Mouse (Mus musculus) midbrain, postnatal 0 days (tissue): Measurements from ENCODE around the gene Hc. TPM values are rescaled to one million over a fixed set of nuclear protein-coding genes. Genes with fewer than 3 reads are reported as not detected.

Experiments used
- ATAC-seq: fragments of 200-750 bp; cut with Nextera tagmentation; 2 replicates; pipeline ENCODE4 v1.8.0; 2017; ENCODE audit warnings: moderate number of reproducible peaks, mild to moderate bottlenecking, moderate TSS enrichment, moderate library complexity; ENCODE audit not compliant: low FRiP score
- DNase-seq: peaks from one replicate; pipeline ENCODE4 v3.0.0-alpha.2; 2015; ENCODE audit warnings: low spot score
- H3K27ac ChIP-seq: fragments of 300-500 bp; sonication (generic); 2 replicates; pipeline ENCODE4 v1.5.1; 2014; ENCODE audit warnings: low read depth, mild to moderate bottlenecking, low read length, mixed read lengths
- H3K27me3 ChIP-seq: fragments of 300-500 bp; sonication (generic); 2 replicates; pipeline ENCODE4 v1.6.1; 2014; ENCODE audit warnings: low read length, control low read depth, mixed read lengths; ENCODE audit not compliant: insufficient read depth
- H3K36me3 ChIP-seq: fragments of 300-500 bp; sonication (generic); 2 replicates; pipeline ENCODE4 v1.6.1; 2014; ENCODE audit warnings: low read length, control low read depth, mixed read lengths; ENCODE audit not compliant: insufficient read depth
- H3K4me1 ChIP-seq: fragments of 300-500 bp; sonication (generic); 2 replicates; pipeline ENCODE4 v1.6.1; 2014; ENCODE audit warnings: mild to moderate bottlenecking, control low read depth, antibody characterized with exemption, low read length, mixed read lengths; ENCODE audit not compliant: insufficient read depth
- H3K4me2 ChIP-seq: fragments of 300-500 bp; sonication (generic); 2 replicates; pipeline ENCODE4 v1.6.1; 2014; ENCODE audit warnings: low read depth, mild to moderate bottlenecking, low read length, mixed read lengths; ENCODE audit not compliant: poor library complexity, severe bottlenecking
- H3K4me3 ChIP-seq: fragments of 300-500 bp; sonication (generic); 2 replicates; pipeline ENCODE4 v1.5.1; 2014; ENCODE audit warnings: low read depth, mild to moderate bottlenecking, low read length, moderate library complexity
- H3K9ac ChIP-seq: fragments of 300-500 bp; sonication (generic); replicated peaks from 2 replicates; pipeline ENCODE4 v1.6.1; 2014; ENCODE audit warnings: mild to moderate bottlenecking, low read length, moderate library complexity, mixed read lengths; ENCODE audit not compliant: poor library complexity, severe bottlenecking
- H3K9me3 ChIP-seq: fragments of 300-500 bp; sonication (generic); 2 replicates; pipeline ENCODE4 v1.6.1; 2016; ENCODE audit warnings: low read length, control low read depth
- CTCF ChIP-seq: IDR thresholded peaks from 2 replicates; pipeline ENCODE4 v1.5.1; 2016; ENCODE audit warnings: antibody characterized with exemption, mild to moderate bottlenecking
- WGBS: fragments of 180-500 bp; shearing (Covaris S2); extraction: QIAGEN DNeasy Blood & Tissue Kit; methylation state at CpG from one replicate; pipeline ENCODE4 v1.1.7; 2014; 5-methylcytosine and 5-hydroxymethylcytosine counted together
- polyA plus RNA-seq: library from polyadenylated mRNA; unstranded; fragments of >200 nt; fragmentation: Nextera tagmentation; extraction: Ambion mirVana; gene quantifications from 2 replicates; pipeline ENCODE4 v1.2.1, GENCODE M21; 2015
- total RNA-seq: library from RNA; depleted of rRNA; stranded (reverse); fragments of >200 nt; gene quantifications from 2 replicates; pipeline ENCODE4 v1.2.3, GENCODE M21; 2014

Gene Hc
- total and polyA plus RNA-seq, 2 experiments from 2014 or later = 0.31 TPM; not detected in 1

DNA sequence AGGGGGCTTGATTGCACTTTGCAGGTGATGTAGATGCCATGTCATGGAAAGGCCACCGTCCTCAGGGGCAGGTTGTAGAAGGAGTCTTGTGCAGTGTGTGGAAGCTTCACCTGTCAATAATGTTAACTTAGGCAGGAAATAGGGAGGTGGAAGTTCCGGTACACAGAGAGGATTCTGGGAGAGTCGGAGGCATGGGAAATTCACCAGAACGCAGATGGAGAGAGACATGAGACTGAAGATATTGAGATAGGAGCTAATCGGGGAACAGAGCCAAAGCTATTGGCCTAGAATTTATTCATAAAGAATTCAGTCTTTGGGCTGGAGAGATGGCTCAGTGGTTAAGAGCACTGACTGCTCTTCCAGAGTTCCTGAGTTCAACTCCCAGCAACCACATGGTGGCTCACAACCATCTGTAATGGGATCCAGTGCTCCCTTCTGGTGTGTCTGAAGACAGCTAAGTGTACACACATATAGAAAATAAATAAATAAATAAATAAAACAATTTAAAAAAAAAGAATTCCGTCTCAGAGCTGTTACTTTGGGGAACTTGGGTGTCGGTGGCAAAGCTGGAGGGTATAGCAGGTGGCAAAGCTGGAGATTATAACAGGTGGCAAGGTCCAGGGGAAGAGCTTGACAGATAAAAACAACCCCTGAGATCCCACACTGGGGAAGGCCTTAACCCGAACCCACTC lies 94.8 kb downstream of the Hc start:
- no peaks in the 10 kb centered on the region for H3K4me1 ChIP-seq
- no peaks in the 10 kb centered on the region for H3K27me3 ChIP-seq
- no peak overlapping the region for H3K4me3 ChIP-seq
- no peak for ATAC-seq
- no peak for DNase-seq
- no peaks in the 10 kb centered on the region for H3K9me3 ChIP-seq
- H3K4me2 ChIP-seq = no peak overlapping the region
- no peak for TF ChIP-seq CTCF
- H3K9ac ChIP-seq = no peak overlapping the region
- 95% methylated on average over 8 of the region's 8 CpGs for WGBS
- H3K27ac ChIP-seq = no peak overlapping the region
- no peaks in the 10 kb centered on the region for H3K36me3 ChIP-seq

DNA sequence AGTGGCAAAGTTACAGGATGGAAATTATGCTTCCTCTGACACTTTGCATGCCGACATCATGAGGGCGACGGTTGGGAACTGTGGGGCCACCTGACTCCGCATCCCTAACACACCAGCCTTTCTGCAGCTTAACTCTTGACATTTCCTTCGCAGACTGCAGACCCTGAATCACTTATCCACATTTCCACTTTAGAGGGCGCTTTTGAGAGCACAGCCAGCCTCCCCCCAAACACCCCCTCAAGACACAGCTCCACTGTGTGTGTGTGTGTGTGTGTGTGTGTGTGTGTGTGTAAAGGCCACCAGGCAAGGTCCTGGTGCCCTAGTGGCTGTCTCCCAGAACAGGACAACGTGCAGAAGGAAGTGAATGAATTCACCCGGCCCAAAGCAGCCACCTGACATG lies 95.4 kb downstream of the Hc start:
- H3K9me3 ChIP-seq = no peaks in the 10 kb centered on the region
- no peak for DNase-seq
- H3K27ac ChIP-seq = no peak overlapping the region
- no peak overlapping the region for H3K9ac ChIP-seq
- no peaks in the 10 kb centered on the region for H3K36me3 ChIP-seq
- H3K4me1 ChIP-seq = no peaks in the 10 kb centered on the region
- no peak overlapping the region for H3K4me3 ChIP-seq
- TF ChIP-seq CTCF = no peak; the same call in 1 of the 2 replicates
- H3K4me2 ChIP-seq = no peak overlapping the region
- no peaks in the 10 kb centered on the region for H3K27me3 ChIP-seq
- WGBS = 63% methylated on average over 8 of the region's 8 CpGs
- no peak for ATAC-seq

DNA sequence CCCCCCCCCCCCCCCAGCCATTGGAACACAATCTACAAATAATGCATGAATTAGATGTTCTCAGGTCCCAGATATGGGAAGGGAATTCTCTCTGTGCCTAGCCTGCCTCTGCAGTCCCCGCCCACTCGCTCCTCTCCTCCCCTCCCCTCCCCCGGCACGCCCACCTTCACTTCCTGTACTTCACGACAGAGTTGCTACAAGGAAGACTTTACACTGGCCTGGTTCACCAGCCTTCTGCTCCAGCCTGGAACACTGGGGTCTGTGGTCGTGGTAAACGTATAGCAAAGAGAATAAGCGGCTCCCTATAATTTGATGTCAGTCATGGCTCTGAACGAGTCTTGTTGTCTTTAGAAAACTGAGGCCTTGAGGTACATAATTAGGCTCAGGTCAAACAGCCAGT lies 95.9 kb downstream of the Hc start:
- Histone ChIP-seq H3K27me3 (no peaks in the 10 kb centered on the region), H3K27ac (no peak overlapping the region), H3K4me1 (no peaks in the 10 kb centered on the region), H3K9me3 (no peaks in the 10 kb centered on the region), H3K4me3 (no peak overlapping the region), H3K9ac (no peak overlapping the region), H3K4me2 (no peak overlapping the region), H3K36me3 (no peaks in the 10 kb centered on the region)
- 49% methylated on average over 9 of the region's 9 CpGs for WGBS
- no peak for TF ChIP-seq CTCF
- no peak for ATAC-seq
- no peak for DNase-seq

DNA sequence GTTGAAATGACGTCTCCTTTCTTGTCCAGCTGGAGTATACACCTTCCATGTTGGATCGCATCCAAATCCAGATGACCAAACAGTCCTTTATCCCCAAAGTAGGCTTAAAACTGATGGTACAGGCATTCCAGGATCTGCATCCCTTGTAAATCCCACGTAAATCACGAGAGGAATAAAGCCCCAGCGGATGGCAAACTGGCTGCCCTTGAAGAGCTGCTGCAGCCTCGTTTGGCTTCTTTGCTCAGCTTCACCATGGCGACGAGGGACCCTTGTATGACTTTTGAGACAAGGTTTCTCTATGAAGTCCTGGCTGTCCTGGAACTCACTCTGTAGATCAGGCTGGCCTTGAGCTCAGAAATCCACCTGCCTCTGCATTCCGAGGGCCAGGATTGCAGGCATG lies 96.6 kb downstream of the Hc start:
- WGBS = 59% methylated on average over 9 of the region's 9 CpGs
- H3K9ac ChIP-seq = no peak overlapping the region
- H3K27ac ChIP-seq = no peak overlapping the region
- TF ChIP-seq CTCF = no peak
- H3K4me2 ChIP-seq = no peak overlapping the region
- no peaks in the 10 kb centered on the region for H3K9me3 ChIP-seq
- H3K4me3 ChIP-seq = no peak overlapping the region
- ATAC-seq (no peak), DNase-seq (no peak)
- no peaks in the 10 kb centered on the region for H3K4me1 ChIP-seq
- no peaks in the 10 kb centered on the region for H3K36me3 ChIP-seq
- H3K27me3 ChIP-seq = no peaks in the 10 kb centered on the region

DNA sequence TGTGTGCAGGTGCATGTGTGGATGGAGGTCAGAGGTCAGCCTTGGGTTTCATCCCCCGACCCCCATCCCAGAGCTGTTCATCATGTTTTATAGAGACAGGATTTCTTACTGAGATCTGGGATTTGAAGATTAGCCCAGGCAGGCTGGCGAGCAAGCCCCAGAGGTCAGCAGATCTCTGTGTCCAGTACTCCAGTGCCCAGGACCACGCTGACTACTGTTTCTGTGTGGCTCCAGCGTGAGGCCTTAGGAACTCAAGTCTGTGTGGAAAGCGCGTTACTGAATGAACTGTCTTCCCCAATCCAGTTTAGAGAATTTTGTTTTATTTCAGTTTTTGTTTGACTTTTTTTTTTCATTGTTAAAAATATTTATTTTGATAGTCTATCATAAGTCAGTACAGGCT lies 97.0 kb downstream of the Hc start:
- Histone ChIP-seq H3K9ac (no peak overlapping the region), H3K4me3 (no peak overlapping the region), H3K4me1 (no peaks in the 10 kb centered on the region), H3K27ac (no peak overlapping the region), H3K9me3 (no peaks in the 10 kb centered on the region), H3K36me3 (no peaks in the 10 kb centered on the region), H3K27me3 (no peaks in the 10 kb centered on the region), H3K4me2 (no peak overlapping the region)
- DNase-seq (no peak), ATAC-seq (no peak)
- 89% methylated on average over 6 of the region's 6 CpGs for WGBS
- TF ChIP-seq CTCF = no peak

DNA sequence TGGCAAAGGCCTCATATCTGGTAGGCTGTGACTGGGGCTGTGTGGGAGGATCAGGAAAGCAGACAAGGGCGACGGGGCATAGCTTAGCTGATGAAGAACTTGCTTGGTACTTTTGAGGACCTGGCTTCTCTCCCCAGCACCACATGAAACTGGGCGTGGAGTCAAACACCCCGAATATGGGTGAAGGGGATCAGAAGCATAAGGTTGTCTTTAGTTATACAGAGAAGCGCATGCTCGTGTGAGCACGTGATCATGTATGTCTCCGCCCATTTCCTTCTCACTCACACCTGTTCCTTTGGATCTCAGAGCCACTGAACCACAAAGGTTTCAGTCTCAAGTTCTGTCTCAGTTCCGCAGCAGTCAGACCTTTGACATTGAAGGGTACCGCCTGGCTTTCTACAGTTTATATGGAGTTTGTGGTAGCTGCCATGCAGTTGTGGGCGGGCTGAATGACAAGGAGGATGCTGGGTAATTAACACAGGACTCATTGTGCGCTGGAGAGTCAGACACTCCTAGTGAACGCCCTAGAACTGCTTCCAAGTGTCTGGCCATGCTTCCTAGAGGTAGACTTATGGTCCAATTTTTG lies 97.8 kb downstream of the Hc start:
- H3K4me2 ChIP-seq = no peak overlapping the region
- H3K27me3 ChIP-seq = no peaks in the 10 kb centered on the region
- no peak overlapping the region for H3K27ac ChIP-seq
- H3K9me3 ChIP-seq = no peaks in the 10 kb centered on the region
- no peak overlapping the region for H3K4me3 ChIP-seq
- no peaks in the 10 kb centered on the region for H3K4me1 ChIP-seq
- 84% methylated on average over 13 of the region's 13 CpGs for WGBS
- no peak for ATAC-seq
- H3K9ac ChIP-seq = no peak overlapping the region
- no peak for TF ChIP-seq CTCF
- H3K36me3 ChIP-seq = no peaks in the 10 kb centered on the region
- no peak for DNase-seq
